Mouse (Mus musculus): Measurements from ENCODE around the gene Tcn2. TPM values are rescaled to one million over a fixed set of nuclear protein-coding genes. Genes with fewer than 3 reads are reported as not detected.

Tcn2 gene
- total RNA-seq, 2 experiments from 2014 or later, result 15.3 to 15.5 TPM

DNA sequence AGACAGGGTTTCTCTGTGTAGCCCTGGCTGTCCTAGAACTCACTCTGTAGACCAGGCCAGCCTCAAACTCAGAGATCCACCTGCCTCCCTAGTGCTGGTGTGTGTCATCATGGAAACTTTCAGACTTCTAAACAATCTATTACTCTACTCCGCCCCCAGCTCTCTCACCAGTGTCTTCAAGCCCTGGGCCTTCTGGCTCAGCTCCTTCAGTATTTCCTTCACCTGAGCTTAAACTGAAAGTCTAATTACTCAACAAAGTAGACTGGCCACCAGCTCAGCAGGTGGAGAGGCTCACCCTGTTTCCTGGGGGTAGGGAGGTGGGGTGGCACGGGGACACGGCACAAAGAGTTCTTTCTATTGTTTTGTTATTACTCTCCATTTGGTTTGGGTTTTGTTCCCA lies 29.4 kb downstream of the Tcn2 start:
- DNase-seq, result no peak
- intact Hi-C loops (cut with DNase I), result no loop called here

DNA sequence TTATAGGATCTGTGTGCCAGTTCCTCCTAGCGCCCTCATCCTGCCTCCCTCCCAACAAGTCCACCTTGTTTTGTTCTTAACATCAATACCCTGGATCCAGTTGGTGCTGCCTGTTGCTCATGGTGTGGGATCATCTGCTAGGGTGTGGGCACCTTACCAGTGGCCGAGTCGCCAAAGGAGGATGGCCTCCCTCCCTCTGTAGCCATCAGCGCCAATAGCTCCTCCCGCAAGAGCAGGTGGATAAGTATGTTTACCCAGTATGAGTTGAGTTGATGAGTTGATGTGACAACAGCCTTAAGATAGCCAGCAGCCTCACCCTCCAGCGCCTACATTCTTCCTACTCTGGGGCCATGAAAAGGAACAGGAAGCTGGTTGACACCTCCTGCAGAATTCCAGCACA lies 31.7 kb downstream of the Tcn2 start:
- intact Hi-C loops (cut with DNase I), result no loop called here
- no peak for DNase-seq

GRCm38 (mm10) chr11:3895933-3896332 lies 36.0 kb downstream of the Tcn2 start:
- no peak for DNase-seq
- intact Hi-C loops (cut with DNase I), result no loop called here

DNA sequence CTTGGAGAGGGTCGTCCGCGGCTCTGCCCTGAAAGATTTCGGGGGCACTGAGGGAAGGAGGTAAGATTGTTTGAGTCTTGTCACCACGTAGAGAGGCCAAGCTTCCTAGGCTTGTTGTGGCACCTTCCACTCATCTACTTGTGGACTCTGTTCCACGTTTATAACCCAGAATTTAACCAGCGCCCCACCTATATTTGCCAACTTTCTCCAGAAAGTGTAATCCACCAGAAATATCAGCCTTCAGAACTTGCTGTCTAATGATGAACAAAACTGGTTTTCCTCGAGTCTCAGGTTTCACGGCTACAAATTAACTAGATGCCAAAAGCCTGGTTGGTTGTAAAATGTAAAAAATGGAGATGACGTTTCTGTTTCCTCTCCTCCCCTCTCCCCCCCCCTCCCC lies 36.5 kb downstream of the Tcn2 start:
- no peak for DNase-seq
- intact Hi-C loops (cut with DNase I), result no loop called here

GRCm38 (mm10) chr11:3894406-3895281 lies 37.3 kb downstream of the Tcn2 start, which contains the start of the genes 4921536K21Rik and Dusp18:
Gene 4921536K21Rik, minus strand, starts transcription at chr11:3895098.
Gene Dusp18, plus strand, starts transcription at chr11:3895240.
- intact Hi-C loops (cut with DNase I), result no loop called here
- DNase-seq, result peak; percentile 85 to 86

DNA sequence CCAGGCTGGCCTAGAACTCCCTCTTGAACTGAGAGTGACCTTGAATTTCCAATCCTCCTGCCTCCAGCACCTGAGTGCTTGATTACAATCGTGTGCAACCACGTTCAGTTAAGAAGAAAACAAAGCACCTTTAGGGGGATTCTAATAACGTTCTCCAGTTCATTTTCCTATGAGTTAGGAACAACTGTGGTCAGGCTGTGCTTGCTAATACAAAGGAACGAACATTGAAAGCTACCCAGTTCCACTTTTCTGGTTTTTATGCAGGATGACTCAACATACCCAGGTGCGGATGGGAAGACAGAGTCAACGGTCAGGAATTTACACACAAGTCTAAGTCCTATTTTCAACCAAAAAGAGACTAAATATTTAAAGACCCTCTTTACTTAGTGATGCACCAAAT lies 38.0 kb downstream of the Tcn2 start:
- DNase-seq, result no peak
- intact Hi-C loops (cut with DNase I), result no loop called here

DNA sequence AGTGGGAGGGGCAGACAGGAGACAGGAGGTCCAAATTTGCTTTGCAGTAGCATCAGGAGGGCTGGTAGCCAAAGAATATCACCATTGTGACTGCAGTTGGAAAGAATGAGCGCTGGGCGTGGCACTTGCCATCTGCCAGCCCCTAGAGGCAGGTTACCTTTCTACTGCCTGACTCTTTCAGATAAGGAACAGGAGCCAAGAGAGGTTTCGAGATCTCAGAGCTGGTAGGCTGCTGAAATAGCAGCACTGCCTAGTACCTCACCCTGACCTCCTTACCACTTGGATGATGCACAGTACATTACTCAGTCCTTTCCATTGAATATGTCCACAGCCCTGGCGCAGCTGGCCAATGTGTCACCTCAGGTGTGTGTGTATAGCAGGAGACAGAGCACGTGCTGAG lies 44.6 kb downstream of the Tcn2 start:
- intact Hi-C loops (cut with DNase I), result no loop called here
- no peak for DNase-seq

GRCm38 (mm10) chr11:3883711-3884110 lies 48.2 kb downstream of the Tcn2 start:
- no peak for DNase-seq
- intact Hi-C loops (cut with DNase I), result loop anchor here (2.0 to 5.0 kb wide), 2 partner anchors 31 to 76 kb away; partner anchors contain the start of gene Slc35e4

DNA sequence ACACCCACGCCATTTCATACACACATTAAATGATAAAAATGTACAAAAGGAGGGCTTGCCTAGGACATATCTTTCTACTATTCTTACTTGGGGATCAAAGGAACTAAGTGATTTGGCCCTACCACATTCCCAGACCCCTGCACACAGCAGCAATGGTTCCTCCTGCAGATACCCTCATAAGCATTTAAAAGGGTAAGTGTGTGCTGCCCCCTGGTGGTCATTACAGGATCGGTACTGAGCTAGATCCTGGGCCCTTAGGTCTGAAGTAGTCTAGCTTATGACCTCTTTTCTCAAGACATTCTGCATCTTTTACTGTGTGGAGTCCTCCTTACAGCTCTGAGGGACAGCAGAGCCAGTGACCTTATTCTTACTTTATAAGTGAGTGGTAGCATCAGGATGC lies 52.1 kb downstream of the Tcn2 start:
- intact Hi-C loops (cut with DNase I), result loop anchor here (5.0 kb wide), 1 partner anchor 73 kb away; no protein-coding TSS in a partner anchor
- DNase-seq, result peak; percentile 50 to 66

DNA sequence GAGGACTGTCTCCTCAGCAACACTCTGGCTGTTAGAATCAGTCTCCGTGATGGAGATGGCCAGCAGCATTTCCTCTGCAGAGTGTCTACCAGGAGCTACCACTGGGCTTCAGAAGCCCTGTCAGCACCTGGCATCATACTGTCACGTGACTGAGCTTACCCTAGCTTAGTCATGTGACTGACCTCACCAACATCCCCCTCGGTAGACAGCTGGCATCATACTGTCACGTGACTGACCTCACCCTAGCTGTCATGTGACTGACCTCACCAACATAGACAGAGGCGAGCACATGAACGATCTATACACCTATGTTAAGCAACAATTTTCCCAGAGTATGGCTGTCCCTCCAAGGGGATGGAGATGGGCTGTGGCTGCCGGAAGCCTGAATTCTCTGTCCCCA lies 53.3 kb downstream of the Tcn2 start:
- DNase-seq, result no peak
- intact Hi-C loops (cut with DNase I), result no loop called here

- DNase-seq, result no peak
- intact Hi-C loops (cut with DNase I), result no loop called here
These were observed 55.5 kb downstream of the Tcn2 start for GRCm38 (mm10) chr11:3876419-3876818.

Other genes starting within 250 kb of the Tcn2 start
- gene Osbp2, start 68.3 kb downstream of the Tcn2 start, total RNA-seq (2021), result under 1 TPM; 0.30 to 0.66 TPM
- gene 4921536K21Rik, start 37.1 kb downstream of the Tcn2 start, total RNA-seq (2021), result under 1 TPM; 0.10 to 0.13 TPM
- 10 to 100 TPM in 1 of 2 experiments, 1 to 10 TPM in 1; 5.9 to 11.4 TPM for gene Dusp18, start 36.9 kb downstream of the Tcn2 start, total RNA-seq (2021)
- 10 to 100 TPM; 20.4 to 21.2 TPM for gene Slc35e4, start 17.5 kb downstream of the Tcn2 start, total RNA-seq (2021)
- gene Pes1, start 31.8 kb upstream of the Tcn2 start, total RNA-seq (2021), result 10 to 100 TPM; 31.3 to 35.5 TPM
- gene 4930556J24Rik, start 44.6 kb upstream of the Tcn2 start, total RNA-seq (2021), result not detected
- gene Gal3st1, start 51.5 kb upstream of the Tcn2 start, total RNA-seq (2021), result under 1 TPM; 0.26 to 0.42 TPM
- gene Sec14l4, start 99.3 kb upstream of the Tcn2 start, total RNA-seq (2021), result not detected
- gene Sec14l3, start 132.7 kb upstream of the Tcn2 start, total RNA-seq (2021), result not detected
- 10 to 100 TPM; 52.1 to 53.4 TPM for gene Mtfp1, start 163.3 kb upstream of the Tcn2 start, total RNA-seq (2021)
- under 1 TPM; 0.33 to 0.42 TPM for gene Sec14l2, start 191.3 kb upstream of the Tcn2 start, total RNA-seq (2021)
- 1 to 10 TPM; 4.4 to 5.5 TPM for gene Rnf215, start 203.0 kb upstream of the Tcn2 start, total RNA-seq (2021)
- 1 to 10 TPM; 2.6 to 2.8 TPM for gene Ccdc157, start 228.1 kb upstream of the Tcn2 start, total RNA-seq (2021)
- gene Sf3a1, start 228.2 kb upstream of the Tcn2 start, total RNA-seq (2021), result 10 to 100 TPM; 16.2 to 17.0 TPM

Data from gastrocnemius, postnatal 36 days (tissue).